Mouse (Mus musculus): ENCODE measurements around the gene Tmem236. TPM values are rescaled to one million over a fixed set of nuclear protein-coding genes. Genes with fewer than 3 reads are reported as not detected.

Gene Tmem236
- polyA plus RNA-seq, 1 experiment from 2014 or later: 0.21 TPM

GRCm38 (mm10) chr2:14232897-14233296, 58.6 kb downstream of the Tmem236 start:
- no peak for ATAC-seq (ENCODE audit: low FRiP score, low read depth)
- Histone ChIP-seq H3K4me1 (replicated peaks) (no peaks in the 10 kb centered on the region), H3K27me3 (no peaks in the 10 kb centered on the region), H3K27ac (replicated peaks) (no peak overlapping the region), H3K36me3 (no peaks in the 10 kb centered on the region), H3K9ac (no peak overlapping the region), H3K9me3 (no peaks in the 10 kb centered on the region), H3K4me2 (no peak overlapping the region), H3K4me3 (no peak overlapping the region)
- 87% methylated on average over 1 of the region's 1 CpGs for WGBS

- Histone ChIP-seq H3K4me2 (no peak overlapping the region), H3K4me3 (no peak overlapping the region), H3K27me3 (no peaks in the 10 kb centered on the region), H3K9me3 (no peaks in the 10 kb centered on the region), H3K27ac (replicated peaks) (no peak overlapping the region), H3K9ac (no peak overlapping the region), H3K4me1 (replicated peaks) (no peaks in the 10 kb centered on the region), H3K36me3 (no peaks in the 10 kb centered on the region)
- 82% methylated on average over 2 of the region's 2 CpGs for WGBS
- no peak for ATAC-seq (ENCODE audit: low FRiP score, low read depth)
Measured at GRCm38 (mm10) chr2:14233983-14234382, 59.7 kb downstream of the Tmem236 start.

GRCm38 (mm10) chr2:14235319-14235718, 61.0 kb downstream of the Tmem236 start:
- H3K27me3 ChIP-seq: no peaks in the 10 kb centered on the region
- no peak for ATAC-seq (ENCODE audit: low FRiP score, low read depth)
- 92% methylated on average over 5 of the region's 5 CpGs for WGBS
- no peak overlapping the region for H3K9ac ChIP-seq
- no peaks in the 10 kb centered on the region for H3K36me3 ChIP-seq
- no peak overlapping the region for H3K4me2 ChIP-seq
- H3K27ac ChIP-seq (replicated peaks): no peak overlapping the region
- H3K9me3 ChIP-seq: no peaks in the 10 kb centered on the region
- no peak overlapping the region for H3K4me3 ChIP-seq
- H3K4me1 ChIP-seq (replicated peaks): no peaks in the 10 kb centered on the region

- H3K4me1 ChIP-seq (replicated peaks): no peaks in the 10 kb centered on the region
- H3K27ac ChIP-seq (replicated peaks): no peak overlapping the region
- no peak overlapping the region for H3K9ac ChIP-seq
- 93% methylated on average over 4 of the region's 4 CpGs for WGBS
- H3K27me3 ChIP-seq: no peaks in the 10 kb centered on the region
- no peak overlapping the region for H3K4me2 ChIP-seq
- H3K4me3 ChIP-seq: no peak overlapping the region
- no peaks in the 10 kb centered on the region for H3K9me3 ChIP-seq
- no peaks in the 10 kb centered on the region for H3K36me3 ChIP-seq
- no peak for ATAC-seq (ENCODE audit: low FRiP score, low read depth)
Measured at GRCm38 (mm10) chr2:14236920-14237319, 62.6 kb downstream of the Tmem236 start.

GRCm38 (mm10) chr2:14237723-14238122, 63.4 kb downstream of the Tmem236 start:
- WGBS: 64% methylated on average over 4 of the region's 4 CpGs

GRCm38 (mm10) chr2:14239151-14239550, 64.8 kb downstream of the Tmem236 start:
- 47% methylated on average over 5 of the region's 5 CpGs for WGBS
- no peak for ATAC-seq (ENCODE audit: low FRiP score, low read depth)
- H3K9ac ChIP-seq: no peak overlapping the region
- H3K4me3 ChIP-seq: no peak overlapping the region
- no peaks in the 10 kb centered on the region for H3K9me3 ChIP-seq
- no peaks in the 10 kb centered on the region for H3K27me3 ChIP-seq
- no peaks in the 10 kb centered on the region for H3K36me3 ChIP-seq
- no peak overlapping the region for H3K4me2 ChIP-seq
- H3K4me1 ChIP-seq (replicated peaks): no peaks in the 10 kb centered on the region
- no peak overlapping the region for H3K27ac ChIP-seq (replicated peaks)

More at GRCm38 (mm10) chr2:14237723-14238122, 63.4 kb downstream of the Tmem236 start:
- Histone ChIP-seq H3K4me1 (replicated peaks) (no peaks in the 10 kb centered on the region), H3K9ac (no peak overlapping the region), H3K4me3 (no peak overlapping the region), H3K9me3 (no peaks in the 10 kb centered on the region), H3K27me3 (no peaks in the 10 kb centered on the region), H3K4me2 (no peak overlapping the region), H3K36me3 (no peaks in the 10 kb centered on the region), H3K27ac (replicated peaks) (no peak overlapping the region)
- ATAC-seq (ENCODE audit: low FRiP score, low read depth): no peak

GRCm38 (mm10) chr2:14244157-14244556, 69.8 kb downstream of the Tmem236 start:
- H3K27me3 ChIP-seq: no peaks in the 10 kb centered on the region
- no peak overlapping the region for H3K9ac ChIP-seq
- H3K27ac ChIP-seq (replicated peaks): no peak overlapping the region
- no peaks in the 10 kb centered on the region for H3K36me3 ChIP-seq
- no peaks in the 10 kb centered on the region for H3K9me3 ChIP-seq
- no peak overlapping the region for H3K4me3 ChIP-seq
- H3K4me1 ChIP-seq (replicated peaks): no peaks in the 10 kb centered on the region
- WGBS: 91% methylated on average over 5 of the region's 5 CpGs
- H3K4me2 ChIP-seq: no peak overlapping the region
- ATAC-seq (ENCODE audit: low FRiP score, low read depth): no peak

GRCm38 (mm10) chr2:14244668-14245067, 70.3 kb downstream of the Tmem236 start:
- Histone ChIP-seq H3K9me3 (no peaks in the 10 kb centered on the region), H3K27ac (replicated peaks) (no peak overlapping the region), H3K36me3 (no peaks in the 10 kb centered on the region), H3K4me3 (no peak overlapping the region), H3K4me2 (no peak overlapping the region), H3K27me3 (no peaks in the 10 kb centered on the region), H3K4me1 (replicated peaks) (no peaks in the 10 kb centered on the region), H3K9ac (no peak overlapping the region)
- 85% methylated on average over 2 of the region's 2 CpGs for WGBS
- ATAC-seq (ENCODE audit: low FRiP score, low read depth): no peak

- no peaks in the 10 kb centered on the region for H3K27me3 ChIP-seq
- H3K4me3 ChIP-seq: no peak overlapping the region
- no peaks in the 10 kb centered on the region for H3K9me3 ChIP-seq
- no peak for ATAC-seq (ENCODE audit: low FRiP score, low read depth)
- no peaks in the 10 kb centered on the region for H3K36me3 ChIP-seq
- H3K9ac ChIP-seq: no peak overlapping the region
- no peak overlapping the region for H3K27ac ChIP-seq (replicated peaks)
- WGBS: 79% methylated on average over 3 of the region's 3 CpGs
- H3K4me1 ChIP-seq (replicated peaks): no peaks in the 10 kb centered on the region
- H3K4me2 ChIP-seq: no peak overlapping the region
Measured at GRCm38 (mm10) chr2:14249839-14250564, 75.7 kb downstream of the Tmem236 start.

GRCm38 (mm10) chr2:14251938-14252337, 77.6 kb downstream of the Tmem236 start:
- no peak overlapping the region for H3K4me3 ChIP-seq
- no peaks in the 10 kb centered on the region for H3K9me3 ChIP-seq
- H3K36me3 ChIP-seq: no peaks in the 10 kb centered on the region
- H3K27ac ChIP-seq (replicated peaks): no peak overlapping the region
- 80% methylated on average over 3 of the region's 3 CpGs for WGBS
- H3K9ac ChIP-seq: no peak overlapping the region
- no peak overlapping the region for H3K4me2 ChIP-seq
- no peaks in the 10 kb centered on the region for H3K4me1 ChIP-seq (replicated peaks)
- no peak for ATAC-seq (ENCODE audit: low FRiP score, low read depth)
- H3K27me3 ChIP-seq: no peaks in the 10 kb centered on the region

- Histone ChIP-seq H3K27me3 (no peaks in the 10 kb centered on the region), H3K9ac (no peak overlapping the region), H3K4me3 (no peak overlapping the region), H3K36me3 (no peaks in the 10 kb centered on the region), H3K4me2 (no peak overlapping the region), H3K27ac (replicated peaks) (no peak overlapping the region), H3K4me1 (replicated peaks) (no peaks in the 10 kb centered on the region), H3K9me3 (no peaks in the 10 kb centered on the region)
- no peak for ATAC-seq (ENCODE audit: low FRiP score, low read depth)
Measured at GRCm38 (mm10) chr2:14258345-14258850, 84.1 kb downstream of the Tmem236 start.

GRCm38 (mm10) chr2:14262090-14262489, 87.8 kb downstream of the Tmem236 start:
- Histone ChIP-seq H3K27ac (replicated peaks) (no peak overlapping the region), H3K9me3 (no peaks in the 10 kb centered on the region), H3K4me1 (replicated peaks) (no peaks in the 10 kb centered on the region), H3K9ac (no peak overlapping the region), H3K4me3 (no peak overlapping the region), H3K4me2 (no peak overlapping the region), H3K27me3 (no peaks in the 10 kb centered on the region), H3K36me3 (no peaks in the 10 kb centered on the region)
- ATAC-seq (ENCODE audit: low FRiP score, low read depth): no peak
- WGBS: 87% methylated on average over 1 of the region's 1 CpGs

- ATAC-seq (ENCODE audit: low FRiP score, low read depth): no peak
- no peaks in the 10 kb centered on the region for H3K36me3 ChIP-seq
- H3K27ac ChIP-seq (replicated peaks): no peak overlapping the region
- no peaks in the 10 kb centered on the region for H3K9me3 ChIP-seq
- no peaks in the 10 kb centered on the region for H3K27me3 ChIP-seq
- WGBS: 70% methylated on average over 1 of the region's 1 CpGs
- no peak overlapping the region for H3K4me3 ChIP-seq
- H3K4me1 ChIP-seq (replicated peaks): no peaks in the 10 kb centered on the region
- H3K4me2 ChIP-seq: no peak overlapping the region
- no peak overlapping the region for H3K9ac ChIP-seq
Measured at GRCm38 (mm10) chr2:14269160-14269559, 94.8 kb downstream of the Tmem236 start.

Measured in hindbrain, embryonic 15.5 days (tissue).